Mouse (Mus musculus): ENCODE results near the gene Keap1.

- TF ChIP-seq CTCF (IDR thresholded peaks at IDR 0.05; ENCODE audit: control insufficient read depth, insufficient read depth, insufficient read length), result no peak
- no peak for TF ChIP-seq CEBPB (IDR thresholded peaks at IDR 0.05; ENCODE audit: low read depth)
- no peak for TF ChIP-seq MYOD1 (IDR thresholded peaks at IDR 0.05; ENCODE audit: control insufficient read depth, insufficient read length, low read depth)
- TF ChIP-seq FOSL1 (IDR thresholded peaks at IDR 0.05; ENCODE audit: insufficient read depth, low read length, poor library complexity, severe bottlenecking), result no peak
- no peak for TF ChIP-seq USF1 (IDR thresholded peaks at IDR 0.05; ENCODE audit: low read depth)
Observed at GRCm38 (mm10) chr9:21248326-21248725, 9.2 kb upstream of the Keap1 start, which contains the start of gene S1pr5.

All from C2C12 (cell line).